Mouse (Mus musculus) limb, embryonic 11.5 days (tissue): ENCODE results near the gene Kank1. TPM values are rescaled to one million over a fixed set of nuclear protein-coding genes. Genes with fewer than 3 reads are reported as not detected.
A peak's percentile ranks its signal among the peaks of the same experiment; 100 is the strongest.

ENCODE experiments used
- ATAC-seq: fragments of 200-750 bp; cut with Nextera tagmentation; 2 replicates; pipeline ENCODE4 v1.8.0; 2017; ENCODE audit warnings: low read depth; ENCODE audit not compliant: insufficient number of reproducible peaks, low FRiP score, low TSS enrichment
- DNase-seq: peaks from one replicate; pipeline ENCODE4 v3.0.0-alpha.2; 2015; ENCODE audit warnings: low spot score
- H3K27ac ChIP-seq: fragments of 300-500 bp; sonication (generic); replicated peaks from 2 replicates; pipeline ENCODE4 v1.5.1; 2014; ENCODE audit warnings: low read depth, mild to moderate bottlenecking, low read length
- H3K27me3 ChIP-seq: fragments of 300-500 bp; sonication (generic); 2 replicates; pipeline ENCODE4 v1.6.1; 2014; ENCODE audit warnings: mild to moderate bottlenecking, low read length, mixed read lengths; ENCODE audit not compliant: control insufficient read depth, insufficient read depth
- H3K36me3 ChIP-seq: fragments of 300-500 bp; sonication (generic); 2 replicates; pipeline ENCODE4 v1.6.1; 2014; ENCODE audit warnings: mild to moderate bottlenecking, low read length, moderate library complexity, mixed read lengths; ENCODE audit not compliant: control insufficient read depth, insufficient read depth
- H3K4me1 ChIP-seq: fragments of 300-500 bp; sonication (generic); 2 replicates; pipeline ENCODE4 v1.6.1; 2014; ENCODE audit warnings: low read length, mixed read lengths; ENCODE audit not compliant: control insufficient read depth, insufficient read depth
- H3K4me2 ChIP-seq: fragments of 300-500 bp; sonication (generic); 2 replicates; pipeline ENCODE4 v1.6.1; 2014; ENCODE audit warnings: low read depth, mild to moderate bottlenecking, moderate library complexity; ENCODE audit not compliant: severe bottlenecking
- H3K4me3 ChIP-seq: fragments of 300-500 bp; sonication (generic); 2 replicates; pipeline ENCODE4 v1.5.1; 2014; ENCODE audit warnings: low read depth, low read length
- H3K9ac ChIP-seq: fragments of 300-500 bp; sonication (generic); 2 replicates; pipeline ENCODE4 v1.6.1; 2014; ENCODE audit warnings: mild to moderate bottlenecking, low read length
- H3K9me3 ChIP-seq: fragments of 300-500 bp; sonication (generic); 2 replicates; pipeline ENCODE4 v1.6.1; 2016; ENCODE audit warnings: low read length; ENCODE audit not compliant: control insufficient read depth
- WGBS: fragments of 180-500 bp; shearing (Covaris S2); extraction: QIAGEN DNeasy Blood & Tissue Kit; methylation state at CpG from one replicate; pipeline ENCODE4 v1.1.7; 2014; 5-methylcytosine and 5-hydroxymethylcytosine counted together
- polyA plus RNA-seq: library from polyadenylated mRNA; unstranded; fragments of >200 nt; fragmentation: Nextera tagmentation; extraction: Ambion mirVana; gene quantifications from 2 replicates; pipeline ENCODE4 v1.2.1, GENCODE M21; 2014

The Kank1 gene
- polyA plus RNA-seq, 1 experiment from 2014 or later = 41.7 TPM

GRCm38 (mm10) chr19:25290991-25291520, 54.3 kb downstream of the Kank1 start:
- Histone ChIP-seq H3K9ac (no peak overlapping the region), H3K27me3 (no peaks in the 10 kb centered on the region), H3K27ac (no peak overlapping the region), H3K4me3 (no peak overlapping the region), H3K36me3 (no peaks in the 10 kb centered on the region), H3K4me2 (no peak overlapping the region), H3K4me1 (peaks cover 3% of the 10 kb centered on the region; the same call in 1 of the 2 replicates), H3K9me3 (no peaks in the 10 kb centered on the region)
- 88% methylated on average over 5 of the region's 5 CpGs for WGBS
- no peak for DNase-seq
- no peak for ATAC-seq

GRCm38 (mm10) chr19:25295207-25295606, 58.4 kb downstream of the Kank1 start:
- Histone ChIP-seq H3K36me3 (no peaks in the 10 kb centered on the region), H3K27ac (no peak overlapping the region), H3K4me1 (no peaks in the 10 kb centered on the region), H3K4me2 (no peak overlapping the region), H3K9ac (no peak overlapping the region), H3K9me3 (no peaks in the 10 kb centered on the region), H3K4me3 (no peak overlapping the region), H3K27me3 (no peaks in the 10 kb centered on the region)
- 85% methylated on average over 4 of the region's 4 CpGs for WGBS
- no peak for ATAC-seq
- no peak for DNase-seq

- Histone ChIP-seq H3K4me3 (no peak overlapping the region), H3K27ac (no peak overlapping the region), H3K27me3 (no peaks in the 10 kb centered on the region), H3K9me3 (no peaks in the 10 kb centered on the region), H3K9ac (no peak overlapping the region), H3K4me1 (no peaks in the 10 kb centered on the region), H3K36me3 (no peaks in the 10 kb centered on the region), H3K4me2 (no peak overlapping the region)
- 70% methylated on average over 5 of the region's 5 CpGs for WGBS
- no peak for ATAC-seq
- no peak for DNase-seq
These were observed 60.5 kb downstream of the Kank1 start for GRCm38 (mm10) chr19:25297269-25297668.

- no peaks in the 10 kb centered on the region for H3K36me3 ChIP-seq
- no peak overlapping the region for H3K4me2 ChIP-seq
- DNase-seq (no peak), ATAC-seq (no peak)
- WGBS = 82% methylated on average over 14 of the region's 14 CpGs
- H3K27ac ChIP-seq = no peak overlapping the region
- no peak overlapping the region for H3K9ac ChIP-seq
- no peaks in the 10 kb centered on the region for H3K4me1 ChIP-seq
- no peaks in the 10 kb centered on the region for H3K9me3 ChIP-seq
- H3K4me3 ChIP-seq = no peak overlapping the region
- H3K27me3 ChIP-seq = no peaks in the 10 kb centered on the region
These were observed 63.3 kb downstream of the Kank1 start for GRCm38 (mm10) chr19:25299852-25300670.

GRCm38 (mm10) chr19:25301189-25301588, 64.4 kb downstream of the Kank1 start:
- H3K27me3 ChIP-seq = no peaks in the 10 kb centered on the region
- ATAC-seq = no peak
- 85% methylated on average over 5 of the region's 5 CpGs for WGBS

GRCm38 (mm10) chr19:25306277-25306676, 69.5 kb downstream of the Kank1 start:
- no peak overlapping the region for H3K4me3 ChIP-seq
- H3K27ac ChIP-seq = no peak overlapping the region
- no peaks in the 10 kb centered on the region for H3K4me1 ChIP-seq
- no peaks in the 10 kb centered on the region for H3K36me3 ChIP-seq
- H3K9me3 ChIP-seq = no peaks in the 10 kb centered on the region
- no peak overlapping the region for H3K4me2 ChIP-seq
- 65% methylated on average over 9 of the region's 9 CpGs for WGBS
- DNase-seq = peak; percentile 26
- no peak for ATAC-seq
- H3K9ac ChIP-seq = no peak overlapping the region
- H3K27me3 ChIP-seq = no peaks in the 10 kb centered on the region

More at GRCm38 (mm10) chr19:25301189-25301588, 64.4 kb downstream of the Kank1 start:
- no peaks in the 10 kb centered on the region for H3K4me1 ChIP-seq
- H3K27ac ChIP-seq = no peak overlapping the region
- no peak overlapping the region for H3K4me3 ChIP-seq
- no peak for DNase-seq
- no peaks in the 10 kb centered on the region for H3K36me3 ChIP-seq
- no peaks in the 10 kb centered on the region for H3K9me3 ChIP-seq
- H3K4me2 ChIP-seq = no peak overlapping the region
- H3K9ac ChIP-seq = no peak overlapping the region

- Histone ChIP-seq H3K9ac (no peak overlapping the region), H3K27me3 (no peaks in the 10 kb centered on the region), H3K4me2 (no peak overlapping the region), H3K27ac (no peak overlapping the region), H3K4me1 (no peaks in the 10 kb centered on the region), H3K36me3 (no peaks in the 10 kb centered on the region), H3K4me3 (no peak overlapping the region), H3K9me3 (no peaks in the 10 kb centered on the region)
- ATAC-seq (0 out of 2 replicates have a peak, but pooled peaks have one; percentile 26), DNase-seq (no peak)
- 41% methylated on average over 2 of the region's 2 CpGs for WGBS
These were observed 71.4 kb downstream of the Kank1 start for GRCm38 (mm10) chr19:25308156-25308555.

- Histone ChIP-seq H3K4me3 (no peak overlapping the region), H3K36me3 (no peaks in the 10 kb centered on the region), H3K9ac (no peak overlapping the region), H3K27me3 (no peaks in the 10 kb centered on the region), H3K4me1 (no peaks in the 10 kb centered on the region), H3K9me3 (no peaks in the 10 kb centered on the region), H3K27ac (no peak overlapping the region), H3K4me2 (no peak overlapping the region)
- no peak for DNase-seq
- 32% methylated on average over 12 of the region's 12 CpGs for WGBS
- no peak for ATAC-seq
These were observed 72.0 kb downstream of the Kank1 start for GRCm38 (mm10) chr19:25308763-25309162.
